Mouse (Mus musculus) gastrocnemius, postnatal 25 days (tissue): ENCODE measurements around the gene Plekhg5. TPM values are rescaled to one million over a fixed set of nuclear protein-coding genes. Genes with fewer than 3 reads are reported as not detected.

Source experiments
- DNase-seq: peaks from one replicate; pipeline ENCODE4 v3.0.0; 2022
- total RNA-seq, 2 experiments: library from RNA; stranded (reverse); gene quantifications; 1 replicate in 1 of 2; 2 replicates in 1 of 2; pipeline ENCODE4 v1.2.3; 2021

The Plekhg5 gene
- total RNA-seq, 2 experiments from 2014 or later = 5.0 to 6.5 TPM

- DNase-seq = no peak
Measured at GRCm38 (mm10) chr4:152097911-152098799, 25.9 kb downstream of the Plekhg5 start.

GRCm38 (mm10) chr4:152100541-152100940 is 28.2 kb downstream of the Plekhg5 start:
- DNase-seq = no peak

GRCm38 (mm10) chr4:152101081-152101653 is 28.9 kb downstream of the Plekhg5 start:
- DNase-seq = no peak

GRCm38 (mm10) chr4:152101921-152102320 is 29.6 kb downstream of the Plekhg5 start:
- no peak for DNase-seq

- DNase-seq = no peak
Measured at GRCm38 (mm10) chr4:152103025-152103424, 30.7 kb downstream of the Plekhg5 start.

- no peak for DNase-seq
Measured at GRCm38 (mm10) chr4:152106746-152107145, 34.4 kb downstream of the Plekhg5 start.

- DNase-seq = no peak
Measured at GRCm38 (mm10) chr4:152107493-152107892, 35.2 kb downstream of the Plekhg5 start.

- no peak for DNase-seq
Measured at GRCm38 (mm10) chr4:152107971-152108509, 35.7 kb downstream of the Plekhg5 start.

GRCm38 (mm10) chr4:152108673-152109072 is 36.4 kb downstream of the Plekhg5 start:
- DNase-seq = no peak

GRCm38 (mm10) chr4:152109509-152109908 is 37.2 kb downstream of the Plekhg5 start:
- no peak for DNase-seq

GRCm38 (mm10) chr4:152110689-152111088 is 38.4 kb downstream of the Plekhg5 start:
- no peak for DNase-seq

GRCm38 (mm10) chr4:152112329-152112728 is 40.0 kb downstream of the Plekhg5 start:
- no peak for DNase-seq

- DNase-seq = no peak
Measured at GRCm38 (mm10) chr4:152114080-152114479, 41.8 kb downstream of the Plekhg5 start.

GRCm38 (mm10) chr4:152115921-152116612 is 43.8 kb downstream of the Plekhg5 start, which contains the start of gene Tnfrsf25:
Tnfrsf25 (plus strand) TSS chr4:152115934.
- DNase-seq = no peak

- DNase-seq = no peak
Measured at GRCm38 (mm10) chr4:152117538-152117937, 45.2 kb downstream of the Plekhg5 start.

GRCm38 (mm10) chr4:152119396-152120292 is 47.3 kb downstream of the Plekhg5 start:
- DNase-seq = no peak

- DNase-seq = no peak
Measured at GRCm38 (mm10) chr4:152120311-152121182, 48.2 kb downstream of the Plekhg5 start.

GRCm38 (mm10) chr4:152121183-152121505 is 48.8 kb downstream of the Plekhg5 start:
- no peak for DNase-seq

- no peak for DNase-seq
Measured at GRCm38 (mm10) chr4:152124361-152124961, 52.2 kb downstream of the Plekhg5 start.
